Mouse (Mus musculus): ENCODE data around the gene Pkdcc.

The Pkdcc gene

GRCm38 (mm10) chr17:83213228-83213915 lies 1.7 kb upstream of the Pkdcc start:
- no peak for DNase-seq

- peak; percentile 53 for DNase-seq
Observed at GRCm38 (mm10) chr17:83214161-83214592, 915 bp upstream of the Pkdcc start.

- DNase-seq = peak; percentile 60
Observed at GRCm38 (mm10) chr17:83215529-83216244, 595 bp downstream of the Pkdcc start.

- no peak for DNase-seq
Observed at GRCm38 (mm10) chr17:83216251-83216919, 1.3 kb downstream of the Pkdcc start.

- no peak for DNase-seq
Observed at GRCm38 (mm10) chr17:83218189-83218588, 3.1 kb downstream of the Pkdcc start.

- no peak for DNase-seq
Observed at GRCm38 (mm10) chr17:83218722-83219121, 3.6 kb downstream of the Pkdcc start.

- peak; percentile 36 for DNase-seq
Observed at GRCm38 (mm10) chr17:83219351-83220287, 4.5 kb downstream of the Pkdcc start.

GRCm38 (mm10) chr17:83220954-83221538 lies 6.0 kb downstream of the Pkdcc start:
- no peak for DNase-seq

GRCm38 (mm10) chr17:83221611-83222500 lies 6.8 kb downstream of the Pkdcc start:
- DNase-seq = no peak

- DNase-seq = peak; percentile 68
Observed at GRCm38 (mm10) chr17:83222705-83223104, 7.6 kb downstream of the Pkdcc start.

- peak; percentile 58 for DNase-seq
Observed at GRCm38 (mm10) chr17:83224451-83224971, 9.4 kb downstream of the Pkdcc start.

GRCm38 (mm10) chr17:83226395-83226986 lies 11.4 kb downstream of the Pkdcc start:
- no peak for DNase-seq

- no peak for DNase-seq
Observed at GRCm38 (mm10) chr17:83231357-83231756, 16.3 kb downstream of the Pkdcc start.

GRCm38 (mm10) chr17:83235227-83235626 lies 20.1 kb downstream of the Pkdcc start:
- DNase-seq = no peak

- no peak for DNase-seq
Observed at GRCm38 (mm10) chr17:83236202-83236601, 21.1 kb downstream of the Pkdcc start.

- DNase-seq = no peak
Observed at GRCm38 (mm10) chr17:83238123-83239058, 23.3 kb downstream of the Pkdcc start.

GRCm38 (mm10) chr17:83244502-83244901 lies 29.4 kb downstream of the Pkdcc start:
- DNase-seq = no peak

- no peak for DNase-seq
Observed at GRCm38 (mm10) chr17:83245460-83245859, 30.4 kb downstream of the Pkdcc start.

GRCm38 (mm10) chr17:83246090-83246489 lies 31.0 kb downstream of the Pkdcc start:
- no peak for DNase-seq
